8 mouse cellular contexts compared by ENCODE assay signal in the genomic region with DNA sequence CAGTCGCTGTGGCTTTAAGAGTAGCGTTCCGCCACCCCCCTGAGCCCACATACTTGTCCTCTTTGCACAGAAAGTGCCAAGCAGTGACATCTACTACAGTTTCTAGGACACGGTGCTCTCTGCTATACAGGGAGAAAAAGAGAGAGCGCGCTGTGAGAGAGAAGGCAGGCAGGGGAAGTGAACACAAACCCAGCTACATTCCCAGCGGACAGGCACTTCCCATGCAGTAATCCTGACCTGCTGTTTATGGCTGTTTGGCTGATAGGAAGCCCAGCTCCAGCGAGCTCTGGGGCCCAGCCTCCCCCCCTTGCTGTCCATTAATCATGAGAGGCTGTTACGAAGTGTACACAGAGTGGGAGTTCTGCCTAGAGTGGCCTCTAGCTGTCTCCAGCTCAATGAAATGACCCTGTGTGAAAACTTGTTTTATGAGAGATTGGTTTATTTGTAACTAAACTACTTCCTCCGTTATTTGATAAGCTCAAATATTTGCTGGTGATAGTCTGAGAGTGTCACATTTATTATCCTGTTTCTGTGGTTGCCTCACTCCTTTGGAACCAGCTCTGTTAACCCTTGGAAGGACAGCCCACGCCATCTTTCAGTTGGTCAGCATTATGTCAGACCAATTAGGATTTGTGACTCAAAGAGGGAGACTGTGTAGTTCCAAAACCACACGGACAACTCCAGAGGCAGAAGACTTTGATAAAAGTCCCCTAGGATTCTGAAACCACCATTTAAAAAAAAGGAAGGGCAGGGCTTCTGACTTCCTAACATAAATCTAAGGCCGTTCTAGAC.
DNase-seq lines count a peak whose midpoint lies in the region; ATAC-seq lines count a peak whose summit lies in the region.

No protein-coding gene starts in this region.

- DNase-seq in adrenal gland, postnatal 25 days: peak; percentile 63
- peak; percentile 91 for DNase-seq in embryo, embryonic 10.5 days (ENCODE audit: low spot score)
- peak; percentile 66 to 68 for DNase-seq in gastrocnemius, postnatal 36 days
- DNase-seq in left cerebral cortex, postnatal 36 days (ENCODE audit: low spot score in 2 of 2): peak; percentile 77 to 78
- DNase-seq in mesoderm, embryonic 11.5 days (ENCODE audit: low read depth, low spot score): peak; percentile 91
- DNase-seq in right cerebral cortex, postnatal 36 days (ENCODE audit: low spot score in 2 of 2): peak; percentile 79 to 90

- under 1% methylated on average over 13 of the region's 13 CpGs for WGBS in intestine, embryonic 16.5 days

- peak; percentile 99 for ATAC-seq in intestine, embryonic 16.5 days
- no peak for ATAC-seq in inflammation-experienced regulatory T-cells, adult 6 months

- H3K27ac ChIP-seq in intestine, embryonic 16.5 days (ENCODE audit: low read length): peak overlapping the region; percentile 98

- intact Hi-C loops in gastrocnemius, postnatal 36 days (cut with DNase I): loop anchor here (2.0 kb wide), 1 partner anchor 164 kb away; the partner anchor contains the start of gene Spry2
- intact Hi-C loops in left cerebral cortex, postnatal 36 days (cut with DNase I): loop anchor here (1.0 to 5.0 kb wide), 4 partner anchors 45 to 165 kb away; no protein-coding TSS in a partner anchor

- no peaks in the 10 kb centered on the region for H3K27me3 ChIP-seq in intestine, embryonic 16.5 days (replicated peaks; ENCODE audit: control insufficient read depth, insufficient read depth, low read length)

- no peaks in the 10 kb centered on the region for H3K36me3 ChIP-seq in intestine, embryonic 16.5 days (ENCODE audit: control insufficient read depth, insufficient read depth, low read length)

- peak overlapping the region; percentile 74 for H3K9ac ChIP-seq in intestine, embryonic 16.5 days (ENCODE audit: low read depth, low read length)

- H3K4me3 ChIP-seq in intestine, embryonic 16.5 days (ENCODE audit: low read length): peak overlapping the region; percentile 52

- H3K4me1 ChIP-seq in intestine, embryonic 16.5 days (ENCODE audit: control insufficient read depth, insufficient read depth, low read length): peaks cover 19% of the 10 kb centered on the region

- H3K9me3 ChIP-seq in intestine, embryonic 16.5 days (ENCODE audit: control insufficient read depth, low read length): no peaks in the 10 kb centered on the region

- peak overlapping the region; percentile 67 for H3K4me2 ChIP-seq in intestine, embryonic 16.5 days (ENCODE audit: low read depth, low read length)
